Mouse (Mus musculus) erythroblast, adult 5-6 weeks (primary cell): ENCODE measurements around the gene Elmo3. TPM values are rescaled to one million over a fixed set of nuclear protein-coding genes. Genes with fewer than 3 reads are reported as not detected.

Source experiments
- ATAC-seq: replicated peaks from 2 replicates; pipeline ENCODE4 v1.8.0; 2016; ENCODE audit warnings: moderate number of reproducible peaks, mild to moderate bottlenecking, moderate TSS enrichment, inconsistent platforms; ENCODE audit not compliant: poor library complexity, low FRiP score, severe bottlenecking
- total RNA-seq, 2 experiments: library from RNA; stranded (forward) in 1 of 2; stranded (reverse) in 1 of 2; fragments of 150-400 nt in 1 of 2; fragments of 200-764, 138-1000 nt in 1 of 2; gene quantifications; 2 replicates each; pipeline versions ENCODE4 v1.2.3 to v1.2.4; 2015 to 2017; ENCODE audit warnings: low replicate concordance in 2 of 2

Elmo3 gene
- total RNA-seq, 2 experiments from 2014 or later = 13.8 to 22.1 TPM

DNA sequence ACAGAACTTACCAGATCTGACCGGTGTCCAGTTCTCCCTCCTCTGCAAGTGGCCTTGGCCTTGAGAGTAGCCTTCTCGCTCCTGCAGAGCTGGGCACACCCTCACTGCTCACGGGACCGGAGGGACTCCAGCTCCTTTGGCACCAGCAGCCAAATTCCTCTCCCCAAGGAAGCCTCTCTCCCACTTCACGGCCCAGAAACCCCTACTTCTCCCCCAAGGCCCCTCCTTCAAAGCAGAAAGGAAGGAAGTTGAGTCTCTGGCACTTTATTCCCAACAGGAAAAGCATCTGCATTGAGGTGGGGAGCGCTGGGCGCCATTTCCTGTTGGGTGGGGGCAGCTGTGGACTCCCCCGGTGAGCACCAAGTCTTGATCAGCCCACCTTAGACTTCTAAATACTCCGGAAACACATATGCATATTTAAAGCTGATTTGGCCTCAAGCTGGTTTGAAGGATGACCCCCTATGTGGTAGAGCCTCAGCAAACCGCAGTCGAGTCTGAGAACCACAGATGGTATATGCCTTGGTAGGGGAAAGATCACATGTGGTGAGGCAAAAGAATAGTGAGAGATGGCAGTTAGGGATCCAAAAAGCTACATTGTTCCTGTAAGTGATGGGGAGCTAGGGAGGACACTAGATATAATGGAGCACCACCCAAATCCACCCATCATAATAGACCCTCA is 9.4 kb upstream of the Elmo3 start, which contains the start of gene Exoc3l:
TSS of gene Exoc3l (minus strand) at position 207 of the 679 bp plus-strand sequence.
- no peak for ATAC-seq

DNA sequence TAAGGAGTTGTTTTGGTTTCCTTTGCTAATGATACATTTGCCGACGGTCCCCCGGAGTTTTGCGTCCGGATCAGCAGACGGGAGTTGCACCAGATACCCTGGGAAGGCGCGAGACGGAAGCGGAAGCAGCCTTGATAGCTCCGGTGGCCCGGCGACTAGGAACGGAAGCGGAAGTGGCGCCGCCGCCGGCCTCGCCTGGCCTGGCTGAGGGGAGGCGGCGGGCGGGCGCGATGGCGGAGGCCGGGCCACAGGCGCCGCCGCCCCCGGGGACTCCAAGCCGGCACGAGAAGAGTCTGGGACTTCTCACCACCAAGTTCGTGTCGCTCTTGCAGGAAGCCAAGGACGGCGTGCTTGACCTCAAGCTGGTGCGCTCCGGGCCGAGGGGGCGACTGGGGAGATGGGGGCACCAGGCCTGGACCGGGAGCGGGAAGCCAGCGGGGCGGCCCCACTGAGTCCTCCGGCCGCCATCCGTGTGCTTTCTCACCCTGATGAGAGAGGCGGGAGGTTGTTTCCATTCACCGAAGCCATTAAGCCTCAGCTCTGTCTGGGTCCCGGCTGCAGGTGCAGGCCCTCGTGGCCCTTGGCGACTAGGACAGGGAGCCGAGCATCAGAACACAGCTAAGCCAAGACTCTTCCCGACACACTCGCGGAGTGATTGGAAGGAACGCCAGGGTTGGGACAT is 7.7 kb upstream of the Elmo3 start, which contains the start of gene E2f4:
TSS of gene E2f4 (plus strand) at position 153 of the 682 bp plus-strand sequence.
- ATAC-seq = peak; percentile 73

DNA sequence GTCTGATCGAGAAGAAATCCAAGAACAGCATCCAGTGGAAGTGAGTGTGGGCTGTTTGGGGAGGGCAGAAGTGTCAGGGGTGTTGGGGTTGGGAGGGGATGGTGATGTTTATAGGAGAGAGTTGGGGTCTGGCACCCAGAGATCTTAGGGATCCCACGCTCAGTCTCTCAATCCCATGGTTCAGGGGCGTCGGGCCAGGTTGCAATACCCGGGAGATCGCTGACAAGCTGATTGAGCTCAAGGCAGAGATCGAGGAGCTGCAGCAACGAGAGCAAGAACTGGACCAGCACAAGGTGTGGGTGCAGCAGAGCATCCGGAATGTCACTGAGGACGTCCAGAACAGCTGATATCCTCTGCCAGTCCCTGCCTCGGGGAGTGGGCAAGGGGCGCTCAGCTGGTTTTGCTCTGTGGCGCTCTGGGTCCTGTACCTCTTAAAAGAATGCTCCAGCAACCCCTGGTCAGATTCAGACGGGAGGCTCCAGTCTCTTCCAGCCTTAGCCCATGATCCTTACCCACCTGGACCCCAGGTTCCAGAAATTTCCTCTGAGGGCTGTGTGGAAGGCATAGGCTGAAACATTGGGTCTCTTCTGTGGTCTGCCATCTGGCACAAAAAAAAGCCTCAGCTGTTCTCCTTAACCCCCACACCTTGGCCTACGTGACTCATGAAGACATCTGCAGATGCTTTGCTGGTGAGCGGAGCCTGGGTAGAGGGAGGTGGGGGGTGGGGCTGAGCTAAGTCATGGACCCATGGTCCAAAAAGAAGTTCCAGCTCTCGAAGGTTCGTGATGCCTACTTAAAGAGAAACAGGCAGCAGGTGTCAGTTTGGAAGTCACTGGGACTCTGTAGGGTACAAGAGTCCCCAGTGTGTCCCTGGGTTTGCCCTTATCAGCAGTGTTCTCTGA is 6.8 kb upstream of the Elmo3 start:
- ATAC-seq = peak; percentile 17; the same call in 1 of the 2 replicates

DNA sequence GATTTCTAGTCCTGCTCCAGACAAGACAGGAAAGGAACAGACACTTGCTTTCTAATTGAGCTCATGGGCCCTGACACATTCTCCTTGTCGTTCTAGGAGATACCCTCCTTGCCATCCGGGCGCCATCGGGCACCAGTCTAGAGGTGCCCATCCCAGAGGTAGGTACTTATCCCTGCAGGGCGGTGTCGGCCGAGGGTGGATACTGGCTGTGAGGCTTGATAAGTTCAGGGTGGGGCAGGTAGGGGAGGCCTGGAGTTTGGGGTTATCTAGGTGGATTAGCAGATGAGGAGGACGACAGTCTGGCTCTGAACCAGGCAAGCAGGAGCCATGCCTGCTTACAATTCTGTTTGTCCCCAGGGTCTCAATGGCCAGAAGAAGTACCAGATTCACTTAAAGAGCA is 5.4 kb upstream of the Elmo3 start:
- peak; percentile 80 for ATAC-seq

DNA sequence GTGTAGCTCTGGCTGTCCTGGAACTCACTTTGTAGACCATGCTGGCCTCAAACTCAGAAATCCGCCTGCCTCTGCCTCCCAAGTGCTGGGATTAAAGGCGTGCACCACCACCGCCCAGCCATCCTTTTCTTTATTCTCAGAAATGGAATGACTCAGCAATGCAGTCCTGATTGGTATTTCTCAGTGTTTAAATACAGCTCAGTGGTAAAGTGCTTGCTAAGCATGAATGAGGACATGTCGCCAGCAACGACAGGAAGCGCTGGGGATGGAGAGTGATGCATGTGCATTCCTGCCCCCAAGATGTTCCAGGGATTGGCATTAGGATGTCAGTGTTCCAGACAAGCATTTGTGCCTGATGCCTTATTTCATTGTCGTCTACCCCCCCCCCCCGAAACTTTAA is 2.0 kb upstream of the Elmo3 start:
- no peak for ATAC-seq

DNA sequence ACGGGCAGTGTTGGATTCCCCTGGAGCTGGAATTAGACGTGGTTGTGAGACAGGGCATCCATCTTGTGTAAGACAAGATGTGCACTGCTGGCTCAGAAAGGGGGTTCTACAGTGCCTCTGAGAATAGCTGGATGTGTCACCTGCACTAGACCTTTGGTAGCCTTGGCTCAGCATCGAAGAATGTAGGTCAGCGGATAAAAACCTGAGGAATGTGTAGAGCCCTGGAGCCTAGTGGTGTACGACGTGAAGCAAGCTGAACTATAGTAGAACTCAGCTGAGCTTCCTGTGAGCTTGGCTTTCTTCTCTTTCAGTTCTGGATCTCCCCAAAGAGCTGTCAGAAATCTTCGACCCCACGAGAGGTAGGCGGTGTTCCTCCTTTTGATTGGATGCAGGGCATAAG is 1.5 kb upstream of the Elmo3 start:
- no peak for ATAC-seq

DNA sequence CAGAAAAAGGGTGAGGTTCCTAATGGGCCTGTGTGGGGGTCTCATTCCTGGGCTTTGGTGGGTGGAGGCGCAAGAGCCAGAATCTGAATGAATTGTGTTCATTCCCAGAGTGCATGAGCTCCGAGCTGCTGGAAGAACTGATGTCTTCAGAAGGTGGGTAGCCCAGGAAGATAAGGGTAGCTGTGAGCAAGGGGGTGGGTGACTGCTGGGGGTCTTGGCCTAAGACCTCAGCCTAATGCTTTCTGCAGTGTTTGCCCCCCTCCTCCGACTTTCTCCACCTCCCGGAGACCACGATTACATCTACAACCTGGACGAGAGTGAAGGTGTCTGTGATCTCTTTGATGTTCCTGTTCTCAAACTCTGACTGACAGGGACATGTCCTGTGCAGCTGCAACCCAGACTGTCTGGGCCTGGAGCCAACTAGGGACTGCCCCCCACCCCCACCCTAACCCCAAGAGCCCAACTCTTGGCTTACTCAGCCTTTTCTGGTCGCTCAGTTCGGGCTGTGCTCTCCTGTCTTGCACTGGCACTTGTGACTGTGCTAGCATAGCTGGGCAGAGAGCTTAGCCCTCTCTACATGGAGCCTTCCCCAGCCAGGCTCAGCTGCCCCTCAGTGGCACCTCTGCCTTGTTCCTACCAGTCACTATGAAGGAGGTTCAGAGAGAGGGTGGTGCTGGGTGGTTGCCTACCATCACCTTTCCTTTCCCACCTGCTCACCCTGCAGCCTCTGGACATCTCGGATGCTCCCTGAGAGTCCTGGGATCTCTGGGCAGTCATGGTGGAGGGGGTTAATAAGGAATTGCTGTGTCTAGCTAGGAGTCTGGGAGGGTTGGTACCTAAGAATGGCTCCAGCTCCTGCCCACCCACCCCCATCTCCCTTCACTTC is 833 bp upstream of the Elmo3 start:
- ATAC-seq = no peak

DNA sequence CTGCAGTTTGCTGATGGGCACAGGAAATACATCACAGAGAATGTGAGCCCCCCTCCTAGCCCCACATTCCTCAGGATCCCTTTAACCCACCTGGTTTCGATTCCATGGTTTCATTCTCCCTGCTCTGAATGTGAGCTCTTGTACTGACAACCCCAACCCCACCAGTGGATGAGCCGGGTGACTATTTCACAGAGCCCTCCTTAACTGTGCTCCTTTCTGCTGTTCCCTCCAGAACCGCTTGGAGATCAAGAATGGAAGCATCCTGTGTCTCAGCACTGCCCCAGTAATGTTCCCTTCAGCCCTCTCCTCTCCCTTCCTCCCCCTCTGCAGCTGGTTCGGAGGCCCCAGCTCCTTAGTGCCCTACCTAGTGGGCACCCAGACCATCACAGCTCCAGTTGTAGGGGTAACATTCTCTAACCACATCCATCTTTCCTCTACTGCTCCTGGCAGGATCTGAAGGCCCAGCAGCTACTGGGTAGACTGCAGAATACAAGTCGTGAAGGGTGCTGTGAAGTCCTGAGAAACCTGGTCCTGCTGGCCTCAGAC is 818 bp downstream of the Elmo3 start:
- ATAC-seq = no peak

DNA sequence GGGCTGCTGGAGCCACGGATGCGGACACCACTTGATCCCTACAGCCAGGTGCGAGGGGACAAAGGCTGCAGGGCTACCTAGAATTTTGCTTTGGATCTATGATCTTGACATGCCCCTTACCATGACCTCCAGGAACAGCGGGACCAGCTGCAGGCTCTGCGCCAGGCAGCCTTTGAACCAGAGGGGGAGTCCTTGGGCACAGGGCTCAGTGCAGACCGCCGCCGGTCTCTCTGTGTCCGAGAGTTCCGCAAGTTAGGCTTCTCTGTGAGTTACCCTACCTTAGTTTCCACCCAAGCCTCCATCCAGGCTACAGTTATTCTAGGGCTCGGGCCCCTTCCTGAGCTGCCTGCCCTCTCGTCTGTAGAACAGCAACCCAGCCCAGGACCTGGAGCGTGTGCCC is 2.3 kb downstream of the Elmo3 start:
- no peak for ATAC-seq

DNA sequence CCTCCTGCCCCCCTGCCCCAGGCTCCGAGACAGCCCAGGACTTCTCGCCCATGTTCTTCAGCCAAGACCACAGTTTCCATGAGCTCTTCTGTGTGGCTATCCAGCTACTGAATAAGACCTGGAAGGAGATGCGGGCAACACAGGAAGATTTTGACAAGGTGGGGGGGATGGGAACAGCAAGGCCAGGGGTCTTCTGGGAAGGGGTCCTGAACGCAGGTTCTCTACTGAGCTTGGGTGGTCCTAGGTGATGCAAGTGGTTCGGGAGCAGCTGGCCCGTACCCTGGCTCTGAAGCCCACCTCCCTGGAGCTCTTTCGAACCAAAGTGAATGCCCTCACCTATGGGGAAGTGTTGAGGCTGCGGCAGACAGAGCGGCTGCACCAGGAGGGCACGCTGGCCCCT is 3.0 kb downstream of the Elmo3 start:
- no peak for ATAC-seq

DNA sequence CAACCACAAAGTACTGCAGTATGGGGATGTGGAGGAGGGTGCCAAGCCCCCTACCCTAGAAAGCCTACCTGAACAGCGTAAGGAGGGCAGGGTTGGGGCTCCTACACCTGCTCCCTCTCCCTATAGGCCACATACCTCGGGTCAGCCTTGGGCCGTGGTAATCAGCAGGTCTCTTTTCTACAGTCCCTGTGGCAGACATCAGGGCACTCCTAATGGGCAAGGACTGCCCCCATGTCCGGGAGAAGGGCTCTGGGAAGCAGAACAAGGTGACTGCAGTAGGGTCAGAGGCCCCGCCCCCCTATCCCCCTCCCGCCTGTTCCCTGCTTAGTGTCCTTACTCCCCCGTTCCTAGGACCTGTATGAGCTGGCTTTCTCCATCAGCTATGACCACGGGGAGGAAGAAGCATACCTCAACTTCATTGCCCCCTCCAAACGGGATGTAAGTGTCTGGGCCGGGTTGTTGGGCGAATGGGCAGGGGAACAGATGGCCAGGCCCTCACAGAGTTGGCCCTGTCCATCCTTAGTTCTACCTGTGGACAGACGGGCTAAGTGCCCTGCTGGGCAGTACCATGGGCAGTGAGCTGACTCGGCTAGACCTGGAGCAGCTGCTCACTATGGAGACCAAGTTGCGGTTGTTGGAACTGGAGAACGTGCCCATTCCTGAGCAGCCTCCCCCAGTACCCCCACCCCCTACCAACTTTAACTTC is 3.9 kb downstream of the Elmo3 start:
- ATAC-seq = no peak

DNA sequence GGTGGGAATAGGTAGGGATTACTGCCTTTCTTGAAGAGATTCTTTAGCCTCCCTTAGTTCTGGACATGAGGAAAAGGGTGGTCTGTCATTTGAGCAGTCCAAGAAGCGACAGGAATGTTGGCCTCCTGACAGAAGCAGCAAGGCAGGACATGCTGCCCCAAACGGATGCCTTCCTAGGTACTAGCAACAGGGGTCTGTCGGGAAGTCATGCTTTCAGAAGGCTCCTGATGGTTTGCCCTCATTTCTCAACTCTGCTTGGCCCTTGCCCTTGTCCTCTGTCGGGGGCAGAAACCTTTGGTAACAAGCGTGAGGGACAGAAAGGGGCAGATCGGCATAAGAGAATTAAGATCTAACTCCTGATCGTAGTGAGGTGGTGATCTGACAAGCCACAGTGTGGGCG is 4.7 kb downstream of the Elmo3 start:
- ATAC-seq = no peak

DNA sequence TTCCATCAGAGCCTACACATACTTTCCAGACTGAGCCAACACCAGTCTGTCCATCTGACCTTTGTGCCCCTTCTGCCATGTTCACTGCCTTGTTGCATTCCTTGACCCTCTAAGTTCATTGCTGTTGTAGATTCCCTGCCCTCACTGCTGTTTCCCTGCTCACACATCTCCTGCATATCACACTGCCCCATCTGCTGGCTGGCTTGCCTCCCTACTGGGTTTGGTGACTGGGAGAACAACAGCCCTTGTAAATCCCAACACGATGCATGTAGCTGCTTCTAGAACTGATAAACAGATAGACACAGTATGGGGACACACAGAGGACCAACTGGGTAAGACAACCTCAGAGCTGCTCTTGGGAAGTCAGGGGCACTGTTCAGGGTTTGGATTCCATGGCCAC is 6.3 kb downstream of the Elmo3 start:
- 0 out of 2 replicates have a peak, but pooled peaks have one; percentile 7 for ATAC-seq

DNA sequence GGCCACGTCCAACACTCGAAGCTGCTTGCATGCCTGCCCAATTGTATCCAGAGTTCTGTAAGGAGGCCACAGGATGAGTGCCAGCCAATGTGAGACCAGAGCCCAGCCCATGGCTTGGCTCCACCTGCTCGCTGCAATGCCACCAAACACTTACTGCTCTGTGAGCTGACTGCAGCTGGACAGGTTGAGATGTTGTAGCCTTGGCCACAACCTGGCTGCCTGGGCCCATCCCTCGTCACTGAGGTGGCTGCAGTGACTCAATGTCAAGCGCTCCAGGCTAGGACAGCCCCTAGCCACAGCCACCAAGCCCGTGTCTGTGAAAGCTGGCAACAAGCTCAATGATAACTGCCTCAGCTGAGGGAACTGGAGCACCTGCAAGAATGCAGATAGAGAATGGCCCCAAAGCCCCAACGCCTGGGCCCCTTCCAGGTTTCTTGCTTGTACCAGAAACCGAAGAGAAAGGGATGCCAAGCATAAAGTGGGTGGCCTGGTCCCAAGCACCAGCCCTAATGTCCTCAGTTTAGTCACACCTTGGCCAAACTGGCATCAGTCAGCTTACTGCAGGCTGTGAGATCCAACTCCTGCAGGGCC is 7.6 kb downstream of the Elmo3 start:
- peak; percentile 18 for ATAC-seq

DNA sequence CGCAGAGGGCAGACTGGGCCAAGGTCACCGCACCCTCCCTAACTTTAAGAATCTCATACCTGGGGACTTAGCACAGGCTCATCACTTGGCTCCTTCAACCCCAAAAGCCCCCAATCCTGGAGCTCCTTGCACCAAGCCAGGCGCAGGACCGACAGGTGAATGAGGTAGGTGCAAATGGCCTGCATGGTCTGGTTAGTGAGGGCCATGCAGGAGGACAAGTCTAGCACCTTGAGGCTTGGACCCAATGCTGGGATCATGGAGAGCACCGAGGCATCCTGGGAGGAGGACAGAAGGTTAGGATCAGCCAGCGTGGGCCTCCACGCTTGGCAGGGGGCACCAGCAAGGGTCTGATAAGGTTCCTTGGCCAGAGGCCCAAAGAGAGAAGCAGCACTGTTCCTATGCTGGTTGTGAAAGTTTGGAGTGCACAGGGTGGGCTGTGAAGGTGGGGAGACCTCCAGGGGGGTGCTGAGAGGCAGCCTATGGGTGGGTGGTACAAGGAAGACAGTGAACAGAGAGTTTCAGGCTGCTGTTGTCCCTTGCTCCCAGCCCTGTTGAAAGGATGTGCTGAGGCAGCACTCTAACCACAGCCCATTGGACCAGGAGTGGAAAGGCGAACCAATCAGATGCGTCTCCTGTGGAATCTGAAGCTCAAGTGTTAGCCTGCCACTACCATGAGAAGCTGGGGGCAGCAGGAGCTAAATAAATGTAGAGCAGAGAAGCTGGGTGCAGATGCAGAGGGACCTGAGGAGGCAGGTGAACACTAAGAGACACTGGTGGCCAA is 8.4 kb downstream of the Elmo3 start:
- no peak for ATAC-seq

DNA sequence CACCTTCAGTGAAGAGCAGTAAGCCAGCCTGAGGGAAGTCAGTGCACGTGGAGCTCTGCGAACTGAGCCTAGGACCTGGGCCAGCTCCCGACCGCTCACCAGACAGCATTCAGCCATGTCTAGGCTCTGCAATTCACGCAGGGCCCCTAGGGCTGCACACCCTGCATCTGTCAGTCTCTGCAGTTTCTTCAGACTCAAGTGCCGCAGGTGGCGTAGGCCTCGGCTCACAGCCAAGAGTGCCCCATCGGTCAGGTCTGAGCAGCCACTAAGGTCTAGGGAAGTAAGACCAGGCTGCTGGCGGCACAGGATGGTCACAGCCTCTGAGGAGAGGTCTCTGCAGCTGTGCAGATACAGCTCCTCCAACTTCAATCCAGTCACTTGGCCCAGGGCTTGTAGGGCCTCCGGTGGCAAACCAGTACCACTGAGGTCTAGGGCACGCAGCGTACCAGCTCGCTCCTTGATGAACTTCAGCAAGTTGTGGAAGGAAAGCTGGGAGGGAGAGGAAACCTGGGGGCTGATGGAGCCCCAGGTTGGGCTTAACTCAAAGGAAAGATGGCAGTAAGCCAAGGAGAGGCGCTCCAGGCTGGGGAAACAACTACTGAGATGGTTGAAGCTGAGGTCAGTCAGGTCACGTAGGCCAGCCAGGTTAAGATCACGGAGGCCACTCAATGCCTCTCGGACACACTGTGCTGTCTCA is 9.8 kb downstream of the Elmo3 start:
- no peak for ATAC-seq

DNA sequence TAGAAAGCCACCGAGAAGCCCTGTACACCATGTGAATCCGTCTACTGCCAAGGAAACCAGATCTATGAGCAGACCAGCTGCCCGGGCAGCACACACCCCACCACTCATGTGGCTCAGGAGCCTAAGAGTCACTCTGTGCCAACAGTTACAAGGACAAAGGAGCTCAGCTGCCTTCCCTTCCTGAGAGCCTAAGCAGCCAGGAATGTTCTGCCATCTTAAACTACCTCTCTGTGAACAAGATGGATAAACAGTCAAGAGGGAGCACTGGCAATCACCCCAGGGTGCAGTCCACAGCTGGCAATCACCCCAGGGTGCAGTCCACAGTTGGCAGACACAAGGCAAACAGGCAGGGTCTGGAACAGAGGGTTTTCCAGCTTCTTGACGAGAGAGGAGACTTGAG is 12.5 kb downstream of the Elmo3 start:
- no peak for ATAC-seq
